In the genomic region with DNA sequence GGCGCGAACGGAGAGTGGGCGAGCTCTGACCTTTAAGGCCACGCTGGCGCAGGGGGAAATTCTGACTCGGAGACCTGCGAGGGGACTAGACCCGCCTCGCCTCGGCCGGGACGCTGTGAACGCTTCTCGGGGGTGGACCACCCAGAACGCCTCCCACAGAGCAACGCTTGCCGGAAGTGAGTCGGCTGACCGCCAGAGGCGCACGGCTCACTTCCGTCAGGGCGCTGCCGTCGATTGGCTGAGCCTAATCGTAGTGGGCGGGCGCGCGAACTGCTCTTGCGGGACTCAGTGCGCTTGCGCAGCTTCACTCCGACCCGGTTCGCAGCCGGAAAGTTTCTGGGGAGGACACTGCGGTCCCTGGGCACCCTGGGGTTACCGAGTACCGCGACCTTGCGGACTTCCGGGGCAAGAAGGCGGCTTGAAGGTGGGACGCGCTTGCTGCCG, we compare ENCODE assay signal across 7 mouse cellular contexts. TPM values are rescaled to one million over a fixed set of nuclear protein-coding genes. Genes with fewer than 3 reads are reported as not detected.
DNase-seq lines count a peak whose midpoint lies in the region; ATAC-seq and TF ChIP-seq lines count a peak whose summit lies in the region.

A gene (minus strand): TSS at position 148 of the 444 bp plus-strand sequence.
A gene (plus strand): TSS at position 273 of the 444 bp plus-strand sequence.

- WGBS in embryonic facial prominence, embryonic 12.5 days: 0% methylated on average over 45 of the region's 48 CpGs
- WGBS in heart, adult 2 months: under 1% methylated on average over 48 of the region's 48 CpGs
- under 1% methylated on average over 48 of the region's 48 CpGs for WGBS in limb, embryonic 13.5 days
- under 1% methylated on average over 48 of the region's 48 CpGs for WGBS in midbrain, embryonic 16.5 days

- peak; percentile 79 for ATAC-seq in embryonic facial prominence, embryonic 12.5 days (ENCODE audit: insufficient number of reproducible peaks, insufficient read depth, low FRiP score, low TSS enrichment)
- peak; percentile 90 for ATAC-seq in limb, embryonic 13.5 days (ENCODE audit: low FRiP score, low read depth)
- peak; percentile 90 for ATAC-seq in midbrain, embryonic 16.5 days

- H3K27ac ChIP-seq in embryonic facial prominence, embryonic 12.5 days: peak within 1 kb of the TSS; percentile 85
- peak within 1 kb of the TSS; percentile 95 for H3K27ac ChIP-seq in heart, adult 2 months
- peak within 1 kb of the TSS; percentile 82 for H3K27ac ChIP-seq in limb, embryonic 13.5 days
- peak within 1 kb of the TSS; percentile 87 for H3K27ac ChIP-seq in midbrain, embryonic 16.5 days (ENCODE audit: low read length)

- no peaks in the 10 kb centered on the region for H3K36me3 ChIP-seq in embryonic facial prominence, embryonic 12.5 days
- no peaks in the 10 kb centered on the region for H3K36me3 ChIP-seq in heart, adult 2 months (ENCODE audit: control insufficient read depth, insufficient read depth, low read length)
- no peaks in the 10 kb centered on the region for H3K36me3 ChIP-seq in limb, embryonic 13.5 days
- H3K36me3 ChIP-seq in midbrain, embryonic 16.5 days (ENCODE audit: control insufficient read depth, insufficient read depth, low read length): no peaks in the 10 kb centered on the region

- no peaks in the 10 kb centered on the region for H3K9me3 ChIP-seq in embryonic facial prominence, embryonic 12.5 days
- H3K9me3 ChIP-seq in limb, embryonic 13.5 days: no peaks in the 10 kb centered on the region
- H3K9me3 ChIP-seq in midbrain, embryonic 16.5 days (replicated peaks; ENCODE audit: control insufficient read depth, low read length, poor library complexity, severe bottlenecking): no peaks in the 10 kb centered on the region

- peaks cover 16% of the 10 kb centered on the region for H3K4me1 ChIP-seq in embryonic facial prominence, embryonic 12.5 days
- H3K4me1 ChIP-seq in heart, adult 2 months (ENCODE audit: control insufficient read depth, insufficient read depth, low read length): peaks cover 10% of the 10 kb centered on the region
- peaks cover 17% of the 10 kb centered on the region for H3K4me1 ChIP-seq in limb, embryonic 13.5 days
- H3K4me1 ChIP-seq in midbrain, embryonic 16.5 days (ENCODE audit: control insufficient read depth, insufficient read depth, low read length): peaks cover 18% of the 10 kb centered on the region

- H3K4me2 ChIP-seq in embryonic facial prominence, embryonic 12.5 days (replicated peaks): peak within 1 kb of the TSS; percentile 66
- H3K4me2 ChIP-seq in limb, embryonic 13.5 days (replicated peaks): peak within 1 kb of the TSS; percentile 77
- H3K4me2 ChIP-seq in midbrain, embryonic 16.5 days (ENCODE audit: low read length): peak within 1 kb of the TSS; percentile 86

- H3K4me3 ChIP-seq in embryonic facial prominence, embryonic 12.5 days: peak within 1 kb of the TSS; percentile 66
- H3K4me3 ChIP-seq in heart, adult 2 months: peak within 1 kb of the TSS; percentile 57
- peak within 1 kb of the TSS; percentile 69 for H3K4me3 ChIP-seq in limb, embryonic 13.5 days
- peak within 1 kb of the TSS; percentile 65 for H3K4me3 ChIP-seq in midbrain, embryonic 16.5 days (ENCODE audit: low read depth, low read length)

- intact Hi-C loops in heart, adult 2 months (cut with DNase I): no loop called here

- 0 out of 2 replicates have a peak, but pooled peaks have one; percentile 43 for TF ChIP-seq EP300 in heart, adult 2 months (IDR thresholded peaks at IDR 0.05; ENCODE audit: insufficient read depth, low read depth, low read length)

- TF ChIP-seq POLR2A in heart, adult 2 months (IDR thresholded peaks at IDR 0.05; ENCODE audit: insufficient read depth, low read depth, low read length): peak; percentile 99

- no peaks in the 10 kb centered on the region for H3K79me2 ChIP-seq in heart, adult 2 months (replicated peaks; ENCODE audit: control insufficient read depth, insufficient read depth, low read length)

- no peaks in the 10 kb centered on the region for H3K27me3 ChIP-seq in embryonic facial prominence, embryonic 12.5 days
- H3K27me3 ChIP-seq in heart, adult 2 months (ENCODE audit: control insufficient read depth, insufficient read depth, low read length): no peaks in the 10 kb centered on the region
- H3K27me3 ChIP-seq in limb, embryonic 13.5 days: no peaks in the 10 kb centered on the region
- H3K27me3 ChIP-seq in midbrain, embryonic 16.5 days (ENCODE audit: control insufficient read depth, insufficient read depth, low read depth, low read length): no peaks in the 10 kb centered on the region

- peak; percentile 69 for TF ChIP-seq CTCF in heart, adult 2 months (IDR thresholded peaks at IDR 0.05)

- peak; percentile 97 for DNase-seq in adrenal gland, postnatal 25 days
- peak; percentile 96 to 98 for DNase-seq in heart, adult 2 months
- DNase-seq in kidney, adult 8-10 months: peak; percentile 97 to 98
- peak; percentile 91 to 97 for DNase-seq in spleen, postnatal 10 days (ENCODE audit: low spot score in 2 of 2)

- peak within 1 kb of the TSS; percentile 80 for H3K9ac ChIP-seq in embryonic facial prominence, embryonic 12.5 days
- H3K9ac ChIP-seq in heart, adult 2 months (ENCODE audit: low read depth, low read length): peak within 1 kb of the TSS; percentile 82
- peak within 1 kb of the TSS; percentile 84 for H3K9ac ChIP-seq in limb, embryonic 13.5 days
- peak within 1 kb of the TSS; percentile 87 for H3K9ac ChIP-seq in midbrain, embryonic 16.5 days (ENCODE audit: low read depth, low read length)

RNA-seq across cellular contexts. Expression of the first gene that starts in this region (rescaled TPM):
- total RNA-seq in adrenal gland, postnatal 25 days (2021): 284 and 290 TPM in 2 replicates
- 425 and 444 TPM in 2 replicates for polyA plus RNA-seq in embryonic facial prominence, embryonic 12.5 days (2016; fragmentation: Nextera tagmentation; extraction: Ambion mirVana)
- 100 to 1,000 TPM; 234 to 265 TPM for total RNA-seq in heart, adult 2 months (2021)
- polyA plus RNA-seq in heart, adult 2 months (2012; rRNA removed): 148 and 201 TPM in 2 replicates
- 411 and 442 TPM in 2 replicates for polyA plus RNA-seq in limb, embryonic 13.5 days (2015; fragmentation: Nextera tagmentation; extraction: Ambion mirVana)
- 359 and 371 TPM in 2 replicates for polyA plus RNA-seq in midbrain, embryonic 16.5 days (2015; fragmentation: Nextera tagmentation; extraction: Ambion mirVana)

RNA-seq across cellular contexts. Expression of the second gene that starts in this region (rescaled TPM):
- total RNA-seq in adrenal gland, postnatal 25 days (2021): 0.15 TPM in 1 of 2 replicates, not detected in the other
- polyA plus RNA-seq in embryonic facial prominence, embryonic 12.5 days (2016; fragmentation: Nextera tagmentation; extraction: Ambion mirVana): 0.29 and 1.0 TPM in 2 replicates
- total RNA-seq in heart, adult 2 months (2021): under 1 TPM; 0.14 to 0.18 TPM
- polyA plus RNA-seq in heart, adult 2 months (2012; rRNA removed): 0.09 and 0.12 TPM in 2 replicates
- polyA plus RNA-seq in limb, embryonic 13.5 days (2015; fragmentation: Nextera tagmentation; extraction: Ambion mirVana): 0.40 and 0.51 TPM in 2 replicates
- polyA plus RNA-seq in midbrain, embryonic 16.5 days (2015; fragmentation: Nextera tagmentation; extraction: Ambion mirVana): 0.27 and 0.38 TPM in 2 replicates

Comparison
In these comparisons a context has a peak if more than half of its experiments do, and no peak if none do; other contexts are left out.
1. Peak in every context shown above with its lines: DNase-seq, ATAC-seq, H3K4me3 ChIP-seq and H3K27ac ChIP-seq.